Mouse (Mus musculus): ENCODE data around the gene Olfr1233. TPM values are rescaled to one million over a fixed set of nuclear protein-coding genes. Genes with fewer than 3 reads are reported as not detected.

Olfr1233 gene
- not detected for total RNA-seq (2021)
- long read RNA-seq, experiment 1: 0 reads
- long read RNA-seq, experiment 2: 0 reads

DNA sequence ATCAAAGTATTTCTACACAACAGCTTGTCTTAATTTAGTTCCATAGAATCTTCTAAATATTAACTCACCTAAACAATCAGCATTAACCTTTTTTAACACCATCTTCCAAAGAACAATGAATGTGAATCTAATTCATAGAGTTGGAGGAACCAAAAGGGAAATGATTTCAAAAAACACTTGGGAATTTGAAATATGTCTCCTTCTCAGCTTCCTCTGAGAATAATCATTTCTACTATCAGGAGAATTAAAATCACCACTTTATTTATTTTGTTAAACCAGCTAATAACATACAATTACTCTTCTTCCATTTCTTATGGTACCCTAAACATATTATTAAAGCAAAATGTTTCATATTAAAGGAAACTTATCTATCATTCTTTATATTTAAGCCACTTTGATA, at the start of gene Olfr1233:
Gene Olfr1233, minus strand, starts transcription at position 101 of the 400 bp plus-strand sequence.
- Histone ChIP-seq H3K27ac (no peak within 1 kb of the TSS), H3K4me3 (no peak within 1 kb of the TSS)
- intact Hi-C loops (cut with DNase I): no loop called here
- no peak for TF ChIP-seq CTCF (IDR thresholded peaks at IDR 0.05)
- DNase-seq (ENCODE audit: extremely low spot score in 1 of 2, low spot score in 2 of 2): no peak

DNA sequence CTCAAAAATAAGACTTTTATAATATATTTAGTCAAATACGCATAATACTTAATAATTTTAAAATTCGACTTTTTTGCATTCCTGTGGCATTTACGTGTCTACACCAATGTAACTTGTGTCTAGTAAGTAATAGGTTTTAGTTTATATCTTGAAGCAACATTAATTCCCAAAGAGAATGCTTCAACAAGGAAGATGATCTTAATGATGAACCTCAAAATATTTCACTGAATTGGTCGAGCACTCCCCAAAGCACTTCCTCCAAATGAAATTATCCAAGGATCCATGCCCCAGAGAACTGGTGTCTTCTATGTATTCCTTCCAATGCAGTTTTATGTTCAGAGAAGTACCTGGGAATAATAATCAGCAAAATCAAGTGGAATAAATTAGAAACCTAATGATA, 22.6 kb upstream of the Olfr1233 start, which contains the start of gene Olfr1234:
Gene Olfr1234, minus strand, starts transcription at position 101 of the 400 bp plus-strand sequence.
- DNase-seq (ENCODE audit: extremely low spot score in 1 of 2, low spot score in 2 of 2): no peak
- no peak within 1 kb of the TSS for H3K27ac ChIP-seq
- H3K4me3 ChIP-seq: no peak within 1 kb of the TSS
- intact Hi-C loops (cut with DNase I): no loop called here
- TF ChIP-seq CTCF (IDR thresholded peaks at IDR 0.05): no peak

DNA sequence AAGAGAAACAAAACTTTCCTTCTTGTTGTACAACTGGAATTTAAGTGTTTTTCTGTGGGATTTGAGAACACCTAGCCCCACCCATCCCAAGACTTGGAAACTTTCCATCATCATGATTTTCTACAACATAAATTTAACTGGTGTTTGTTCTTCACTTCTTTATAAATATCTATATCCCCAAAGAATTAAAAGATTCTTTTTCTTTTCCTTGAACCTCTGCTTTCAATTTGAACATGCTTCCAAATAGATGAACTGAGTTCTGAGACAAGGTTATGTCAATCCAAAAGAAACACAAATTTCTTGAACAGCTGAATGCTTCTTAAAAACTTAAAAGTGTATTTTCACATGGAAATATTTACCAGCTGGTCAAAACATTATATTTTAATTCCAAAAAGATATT, 12.6 kb downstream of the Olfr1233 start, which contains the start of gene Olfr1232:
Gene Olfr1232, minus strand, starts transcription at position 101 of the 400 bp plus-strand sequence.
- Histone ChIP-seq H3K27ac (no peak within 1 kb of the TSS), H3K4me3 (no peak within 1 kb of the TSS)
- no peak for TF ChIP-seq CTCF (IDR thresholded peaks at IDR 0.05)
- intact Hi-C loops (cut with DNase I): no loop called here
- no peak for DNase-seq (ENCODE audit: extremely low spot score in 1 of 2, low spot score in 2 of 2)

- Histone ChIP-seq H3K27ac (no peak within 1 kb of the TSS), H3K4me3 (no peak within 1 kb of the TSS)
- DNase-seq (ENCODE audit: extremely low spot score in 1 of 2, low spot score in 2 of 2): no peak
- intact Hi-C loops (cut with DNase I): no loop called here
- TF ChIP-seq CTCF (IDR thresholded peaks at IDR 0.05): no peak
Observed at GRCm38 (mm10) chr2:89306974-89307373, 35.2 kb downstream of the Olfr1233 start, which contains the start of gene Olfr1231. Olfr1231 (minus strand) TSS chr2:89307074.

GRCm38 (mm10) chr2:89297168-89297567, 45.0 kb downstream of the Olfr1233 start, which contains the start of gene Olfr1230:
Olfr1230 (minus strand) TSS chr2:89297268.
- intact Hi-C loops (cut with DNase I): no loop called here
- H3K27ac ChIP-seq: no peak within 1 kb of the TSS
- no peak for TF ChIP-seq CTCF (IDR thresholded peaks at IDR 0.05)
- DNase-seq (ENCODE audit: extremely low spot score in 1 of 2, low spot score in 2 of 2): no peak
- H3K4me3 ChIP-seq: no peak within 1 kb of the TSS

DNA sequence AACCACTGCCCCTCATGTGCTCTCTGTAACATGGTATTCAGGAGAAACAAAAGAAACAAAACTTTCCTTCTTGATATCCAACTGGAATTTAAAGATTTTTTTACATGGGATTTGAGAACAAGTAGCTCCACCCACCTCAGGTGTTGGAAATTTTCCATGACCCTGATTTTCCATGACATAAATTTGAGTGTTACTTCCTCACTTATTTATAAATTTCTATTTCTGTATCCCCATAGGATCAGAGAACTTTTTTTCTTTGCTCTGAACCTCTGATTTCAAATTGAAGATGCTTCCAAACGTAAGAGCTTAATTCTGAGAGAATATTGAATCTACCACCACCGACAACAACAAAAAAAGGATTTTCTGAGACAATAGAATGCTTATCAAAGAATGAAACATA, 54.3 kb downstream of the Olfr1233 start, which contains the start of gene Olfr1229:
Gene Olfr1229, minus strand, starts transcription at position 101 of the 400 bp plus-strand sequence.
- Histone ChIP-seq H3K4me3 (no peak within 1 kb of the TSS), H3K27ac (no peak within 1 kb of the TSS)
- DNase-seq (ENCODE audit: extremely low spot score in 1 of 2, low spot score in 2 of 2): no peak
- intact Hi-C loops (cut with DNase I): no loop called here
- TF ChIP-seq CTCF (IDR thresholded peaks at IDR 0.05): no peak

Other genes with a start within 250 kb of the Olfr1233 start
- gene Olfr1220, start 235.6 kb downstream of the Olfr1233 start, total RNA-seq (2021): not detected
- gene Olfr1221, start 225.1 kb downstream of the Olfr1233 start, total RNA-seq (2021): not detected
- not detected for gene Olfr1222, start 209.3 kb downstream of the Olfr1233 start, total RNA-seq (2021)
- gene Olfr1223, start 190.8 kb downstream of the Olfr1233 start, total RNA-seq (2021): not detected
- not detected for gene Olfr1224-ps1, start 178.3 kb downstream of the Olfr1233 start, total RNA-seq (2021)
- not detected for gene Olfr1225, start 167.7 kb downstream of the Olfr1233 start, total RNA-seq (2021)
- not detected for gene Olfr1226, start 142.3 kb downstream of the Olfr1233 start, total RNA-seq (2021)
- gene Olfr1228, start 88.3 kb downstream of the Olfr1233 start, total RNA-seq (2021): not detected
- gene Olfr1229, start 54.4 kb downstream of the Olfr1233 start, total RNA-seq (2021): not detected
- not detected for gene Olfr1230, start 45.1 kb downstream of the Olfr1233 start, total RNA-seq (2021)
- gene Olfr1231, start 35.3 kb downstream of the Olfr1233 start, total RNA-seq (2021): not detected
- gene Olfr1232, start 12.7 kb downstream of the Olfr1233 start, total RNA-seq (2021): not detected
- gene Olfr1234, start 22.5 kb upstream of the Olfr1233 start, total RNA-seq (2021): not detected
- not detected for gene Olfr1238, start 67.3 kb upstream of the Olfr1233 start, total RNA-seq (2021)
- gene Olfr1239, start 78.0 kb upstream of the Olfr1233 start, total RNA-seq (2021): not detected
- gene Olfr1240, start 100.6 kb upstream of the Olfr1233 start, total RNA-seq (2021): not detected
- gene Olfr1241, start 144.7 kb upstream of the Olfr1233 start, total RNA-seq (2021): not detected
- gene Olfr1242, start 155.9 kb upstream of the Olfr1233 start, total RNA-seq (2021): not detected
- not detected for gene Olfr1243, start 189.1 kb upstream of the Olfr1233 start, total RNA-seq (2021)
- not detected for gene Olfr1245, start 236.0 kb upstream of the Olfr1233 start, total RNA-seq (2021)

Measured in left cerebral cortex, adult 2 months (tissue).